Mouse (Mus musculus): Measurements from ENCODE around the gene Mcidas. TPM values are rescaled to one million over a fixed set of nuclear protein-coding genes. Genes with fewer than 3 reads are reported as not detected.

The Mcidas gene
- polyA plus RNA-seq (2015; fragmentation: Illumina TruSeq; extraction: RNeasy Lipid Tissue Mini Kit (QIAGEN cat#74804); ENCODE audit: insufficient read depth, low read depth, low replicate concordance), result not detected

DNA sequence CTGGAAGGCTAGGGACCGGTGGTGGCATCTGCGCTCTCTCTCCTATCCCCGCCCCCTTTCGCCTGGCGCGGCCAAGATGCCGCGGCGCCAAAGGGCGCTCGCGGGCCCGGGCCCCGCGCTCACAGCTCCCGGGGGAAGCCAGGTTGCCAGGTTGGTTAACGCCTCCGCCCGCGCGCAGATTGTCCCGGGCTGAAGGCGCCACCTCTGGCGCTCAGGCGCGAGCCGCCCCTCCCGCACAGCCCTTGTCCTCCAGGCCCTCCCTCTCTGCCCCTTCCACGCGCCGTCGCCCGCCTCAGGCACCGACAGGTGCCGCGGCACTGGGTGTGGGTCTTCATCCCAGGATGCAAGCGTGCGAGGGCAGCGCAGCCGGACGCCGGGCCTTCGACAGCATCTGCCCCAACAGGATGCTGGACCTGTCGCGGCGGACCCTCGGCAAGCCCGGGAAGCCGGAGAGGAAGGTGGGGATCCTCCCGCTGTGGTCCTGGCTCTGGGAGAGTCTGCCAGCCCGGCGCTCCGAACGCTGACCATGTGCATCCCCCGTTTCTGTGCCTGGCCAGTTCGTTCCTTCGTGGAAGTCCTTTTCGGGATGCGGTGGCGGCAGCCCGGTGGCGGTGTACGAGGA lies at the start of gene Mcidas:
TSS of gene Mcidas (plus strand) at position 315 of the 622 bp plus-strand sequence.

DNA sequence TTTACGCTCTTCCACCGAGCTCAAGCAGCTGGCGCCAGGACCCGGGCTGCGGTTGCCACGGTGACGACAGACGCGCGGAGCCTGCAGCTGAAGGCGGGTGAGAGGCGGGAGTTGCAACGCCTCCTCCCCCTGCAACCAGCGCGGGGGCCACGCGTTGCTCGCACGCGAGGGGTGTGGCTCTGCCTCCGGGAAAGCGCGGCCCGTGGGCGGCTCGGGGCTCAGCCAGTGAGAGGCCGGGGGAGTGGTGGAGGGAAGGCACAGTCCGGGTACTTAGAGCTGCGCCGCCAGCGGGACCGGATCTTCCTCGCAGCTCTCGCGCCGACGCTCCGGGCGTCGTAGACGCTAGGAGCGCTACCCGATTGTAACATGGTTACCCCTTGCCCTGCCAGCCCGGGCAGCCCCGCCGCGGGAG lies 6.1 kb upstream of the Mcidas start, which contains the start of gene Ccno:
TSS of gene Ccno (plus strand) at position 271 of the 412 bp plus-strand sequence.

DNA sequence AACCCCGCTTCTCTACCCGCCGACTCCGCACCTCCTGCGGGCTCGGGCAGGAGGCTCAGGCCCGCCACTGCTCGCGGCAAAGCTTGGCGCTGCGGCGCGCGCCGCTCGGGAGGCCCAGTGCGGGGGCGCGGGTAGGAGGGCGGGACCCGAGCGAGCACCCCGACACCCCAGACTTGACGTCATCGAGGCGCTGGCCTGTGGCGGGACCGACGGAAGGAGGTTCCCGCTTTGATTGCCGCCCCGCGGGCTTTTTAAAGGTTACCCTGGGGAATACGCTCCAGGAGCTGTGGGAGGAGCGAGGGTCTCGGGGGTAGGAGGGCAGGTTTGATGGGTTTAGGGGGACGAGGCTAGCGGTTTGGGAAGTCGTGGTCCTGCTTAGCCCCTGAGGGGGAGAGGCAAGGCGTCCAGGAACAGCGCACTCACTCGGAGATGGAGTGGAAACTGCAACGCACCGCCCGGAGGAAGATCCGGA lies 41.3 kb downstream of the Mcidas start, which contains the start of gene Cdc20b:
TSS of gene Cdc20b (plus strand) at position 162 of the 472 bp plus-strand sequence.

DNA sequence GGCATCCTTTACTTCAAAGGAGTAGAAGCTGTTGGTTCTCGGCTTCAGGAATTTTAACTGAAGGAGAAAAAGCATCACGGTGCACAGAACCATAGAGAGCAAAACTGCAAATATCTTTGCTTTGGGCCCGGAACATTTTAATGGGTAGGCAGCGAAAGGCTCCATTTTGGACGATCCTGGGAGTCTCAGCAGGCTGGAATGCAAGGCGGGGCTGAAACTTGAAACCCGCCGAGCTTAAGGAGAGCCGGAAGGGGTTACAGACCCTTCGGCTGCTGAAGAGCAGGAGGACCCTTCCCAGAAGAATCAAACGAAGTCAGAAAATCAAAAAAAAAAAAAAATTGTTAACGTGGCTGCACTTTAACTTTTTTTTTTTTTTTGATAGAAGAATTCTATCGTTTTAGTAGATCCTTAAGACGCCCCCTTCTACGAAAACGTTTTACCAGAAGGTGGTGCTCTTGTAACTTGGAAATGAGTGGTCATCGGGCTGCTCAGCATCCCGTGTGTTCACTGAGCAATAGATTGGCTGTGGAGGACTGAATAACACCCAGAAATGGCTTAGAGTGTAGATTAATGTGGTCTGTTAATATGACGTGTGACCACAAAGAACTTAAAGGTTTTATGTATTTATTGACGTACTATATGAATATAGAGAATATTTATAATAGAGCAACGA lies 52.7 kb downstream of the Mcidas start, which contains the start of gene Gpx8:
TSS of gene Gpx8 (minus strand) at position 200 of the 673 bp plus-strand sequence.

Other genes starting within 250 kb of the Mcidas start
- 59.3 TPM for gene Plpp1, start 193.1 kb upstream of the Mcidas start, polyA plus RNA-seq (2015; fragmentation: Illumina TruSeq; extraction: RNeasy Lipid Tissue Mini Kit (QIAGEN cat#74804); ENCODE audit: insufficient read depth, low read depth, low replicate concordance)
- gene Mtrex, start 66.4 kb upstream of the Mcidas start, polyA plus RNA-seq (2015; fragmentation: Illumina TruSeq; extraction: RNeasy Lipid Tissue Mini Kit (QIAGEN cat#74804); ENCODE audit: insufficient read depth, low read depth, low replicate concordance), result 7.6 TPM
- 2.2 TPM for gene Dhx29, start 66.4 kb upstream of the Mcidas start, polyA plus RNA-seq (2015; fragmentation: Illumina TruSeq; extraction: RNeasy Lipid Tissue Mini Kit (QIAGEN cat#74804); ENCODE audit: insufficient read depth, low read depth, low replicate concordance)
- gene Ccno, start 6.0 kb upstream of the Mcidas start, polyA plus RNA-seq (2015; fragmentation: Illumina TruSeq; extraction: RNeasy Lipid Tissue Mini Kit (QIAGEN cat#74804); ENCODE audit: insufficient read depth, low read depth, low replicate concordance), result not detected
- gene Cdc20b, start 41.3 kb downstream of the Mcidas start, polyA plus RNA-seq (2015; fragmentation: Illumina TruSeq; extraction: RNeasy Lipid Tissue Mini Kit (QIAGEN cat#74804); ENCODE audit: insufficient read depth, low read depth, low replicate concordance), result not detected
- gene Gpx8, start 52.6 kb downstream of the Mcidas start, polyA plus RNA-seq (2015; fragmentation: Illumina TruSeq; extraction: RNeasy Lipid Tissue Mini Kit (QIAGEN cat#74804); ENCODE audit: insufficient read depth, low read depth, low replicate concordance), result 12.5 TPM
- not detected for gene Gzma, start 107.1 kb downstream of the Mcidas start, polyA plus RNA-seq (2015; fragmentation: Illumina TruSeq; extraction: RNeasy Lipid Tissue Mini Kit (QIAGEN cat#74804); ENCODE audit: insufficient read depth, low read depth, low replicate concordance)
- 8.4 TPM for gene Esm1, start 215.8 kb downstream of the Mcidas start, polyA plus RNA-seq (2015; fragmentation: Illumina TruSeq; extraction: RNeasy Lipid Tissue Mini Kit (QIAGEN cat#74804); ENCODE audit: insufficient read depth, low read depth, low replicate concordance)
- gene Gzmk, start 232.1 kb downstream of the Mcidas start, polyA plus RNA-seq (2015; fragmentation: Illumina TruSeq; extraction: RNeasy Lipid Tissue Mini Kit (QIAGEN cat#74804); ENCODE audit: insufficient read depth, low read depth, low replicate concordance), result not detected

All from pancreas, adult 10 weeks (tissue).